Mouse (Mus musculus) urinary bladder, adult 18-20 months (tissue): ENCODE data around the gene Cdc25a.

ENCODE experiments used
- DNase-seq, 2 experiments: peaks; one replicate each; pipeline ENCODE4 v3.0.0; 2022; ENCODE audit warnings: low spot score in 2 of 2, mixed read lengths in 2 of 2

Gene Cdc25a

GRCm38 (mm10) chr9:109874797-109875691 is at the start of gene Cdc25a:
TSS of gene Cdc25a (plus strand) at chr9:109875579.
- DNase-seq: peak; percentile 92 to 97

DNA sequence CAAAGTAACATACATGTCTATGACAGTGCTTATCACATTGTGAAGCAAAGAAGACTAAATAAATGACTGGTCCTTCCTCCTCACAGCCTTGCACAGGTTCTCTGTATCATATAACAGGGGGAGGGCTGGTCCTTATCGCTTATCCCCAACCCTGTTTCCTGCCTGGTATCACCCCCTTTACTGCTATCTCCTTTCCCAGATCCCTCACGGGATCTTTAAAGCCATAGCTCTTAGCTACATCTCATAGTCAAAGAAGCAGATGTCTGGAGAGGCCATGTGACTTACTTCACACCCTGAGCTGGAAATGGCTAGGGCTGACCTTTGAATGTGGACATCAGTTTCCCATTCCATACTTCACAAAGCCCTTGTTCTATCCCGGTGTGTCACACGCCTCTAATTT is 49.6 kb upstream of the Cdc25a start:
- no peak for DNase-seq

DNA sequence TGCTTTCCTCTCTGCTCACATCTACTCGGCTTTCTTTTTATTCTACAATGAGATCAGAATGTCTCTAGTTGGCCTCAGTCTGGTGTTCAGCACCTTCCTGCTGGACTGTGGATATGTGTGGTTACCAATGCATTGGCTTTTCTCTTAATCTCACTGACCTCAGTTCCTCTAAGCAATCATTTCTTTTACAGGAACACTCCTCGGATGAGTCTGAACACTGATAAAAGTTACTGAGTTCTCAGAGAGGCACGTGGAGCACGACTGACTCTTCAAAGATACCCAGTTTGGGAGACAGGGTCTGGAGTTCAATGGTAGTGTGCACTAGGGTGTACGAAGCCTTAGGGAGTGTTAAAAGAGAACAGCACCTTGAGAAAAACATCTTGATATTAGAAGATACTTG is 49.2 kb upstream of the Cdc25a start:
- no peak for DNase-seq

GRCm38 (mm10) chr9:109832391-109833087 is 42.8 kb upstream of the Cdc25a start, which contains the start of gene Nme6:
TSS of gene Nme6 (plus strand) at chr9:109832749.
- peak; percentile 77 to 81 for DNase-seq

GRCm38 (mm10) chr9:109833088-109833412 is 42.3 kb upstream of the Cdc25a start:
- peak in 1 of 2 experiments; percentile 27 for DNase-seq

DNA sequence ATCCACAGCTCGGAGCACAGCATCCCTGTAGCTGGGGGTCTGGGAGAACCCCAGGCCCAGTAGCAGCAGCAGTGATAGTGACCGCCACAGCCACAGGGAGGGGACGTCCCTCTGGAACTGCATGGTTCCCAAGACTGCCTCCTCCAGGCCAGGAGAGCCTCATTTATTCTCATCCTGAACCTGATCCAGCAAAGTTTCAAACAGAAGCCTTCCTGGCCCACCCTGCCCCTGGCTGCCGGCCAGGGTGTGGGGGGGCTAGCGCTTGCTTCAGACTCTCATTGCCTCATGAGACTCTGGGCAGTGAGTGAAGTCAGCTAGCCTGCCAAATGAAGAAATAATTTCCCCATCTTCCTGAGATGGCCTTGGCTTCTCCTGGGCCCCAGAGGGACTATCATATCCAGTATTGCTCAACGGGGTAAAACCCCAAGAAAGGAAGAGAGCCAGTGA is 26.0 kb upstream of the Cdc25a start, which contains the start of gene Camp:
Camp (minus strand) TSS at position 306 of the 447 bp plus-strand sequence.
- DNase-seq: peak in 1 of 2 experiments; percentile 48

DNA sequence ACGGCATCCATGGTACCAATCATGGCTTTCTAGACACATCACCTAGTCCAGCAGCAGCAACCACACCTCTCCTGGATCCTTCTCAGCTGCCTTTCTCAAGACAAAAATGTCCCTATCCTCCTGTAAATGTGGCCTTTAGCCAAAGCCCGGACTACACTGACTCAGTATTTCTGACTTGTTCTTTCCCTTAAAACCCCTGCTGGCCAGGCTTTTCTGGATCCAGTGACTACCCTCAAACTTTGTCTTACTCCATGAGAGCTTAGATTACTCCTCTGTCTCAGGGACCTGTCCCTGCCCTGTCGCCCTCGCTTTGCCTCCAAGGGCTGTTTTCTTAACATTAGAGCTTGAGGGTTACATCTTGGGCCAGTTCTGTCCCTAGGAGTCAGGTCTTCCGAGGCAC is 25.3 kb upstream of the Cdc25a start:
- no peak for DNase-seq

DNA sequence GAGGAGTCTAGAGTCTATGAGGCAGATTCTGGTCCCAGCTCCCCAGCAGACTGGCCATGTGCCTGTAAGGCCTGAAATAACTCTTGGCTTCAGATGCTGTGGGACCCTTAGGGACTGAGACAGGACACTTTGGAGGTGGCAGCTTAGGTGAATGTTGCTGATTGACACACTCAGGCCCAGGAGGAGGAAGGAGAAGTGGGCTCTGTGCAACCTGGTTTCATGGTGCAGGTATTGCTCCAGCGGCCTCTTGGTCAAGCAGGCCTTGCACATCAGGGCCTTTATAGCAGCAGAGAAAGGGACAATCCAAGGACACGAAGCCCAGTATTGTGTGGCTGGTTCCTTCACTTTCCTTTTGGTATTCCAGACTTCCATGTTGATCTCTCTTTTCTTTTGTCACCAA is 21.0 kb upstream of the Cdc25a start:
- no peak for DNase-seq

DNA sequence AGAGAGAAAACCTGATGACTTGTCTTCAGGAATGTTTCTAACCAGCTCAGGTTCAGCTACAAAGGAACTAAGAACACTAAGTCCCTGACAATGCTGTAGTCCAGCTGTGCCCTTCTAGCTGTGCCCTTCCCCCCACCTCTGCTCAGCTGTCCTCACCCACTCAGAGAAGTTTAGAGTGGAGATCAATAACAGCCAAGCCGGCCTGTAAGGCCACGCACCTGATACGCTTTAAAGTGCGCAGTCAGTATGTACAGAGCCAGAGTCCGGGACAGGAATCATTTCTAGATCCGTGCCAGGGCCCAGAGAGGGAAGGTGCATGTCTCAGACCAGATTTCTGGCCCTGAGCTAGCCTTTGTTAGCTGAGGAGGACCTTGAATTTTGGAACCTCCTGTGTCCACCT is 19.4 kb upstream of the Cdc25a start:
- no peak for DNase-seq

GRCm38 (mm10) chr9:109862397-109863044 is 12.9 kb upstream of the Cdc25a start:
- peak; percentile 47 to 77 for DNase-seq

- no peak for DNase-seq
Measured at GRCm38 (mm10) chr9:109863085-109863484, 12.3 kb upstream of the Cdc25a start.

- peak in 1 of 2 experiments; percentile 9 for DNase-seq
Measured at GRCm38 (mm10) chr9:109866218-109866617, 9.2 kb upstream of the Cdc25a start.

DNA sequence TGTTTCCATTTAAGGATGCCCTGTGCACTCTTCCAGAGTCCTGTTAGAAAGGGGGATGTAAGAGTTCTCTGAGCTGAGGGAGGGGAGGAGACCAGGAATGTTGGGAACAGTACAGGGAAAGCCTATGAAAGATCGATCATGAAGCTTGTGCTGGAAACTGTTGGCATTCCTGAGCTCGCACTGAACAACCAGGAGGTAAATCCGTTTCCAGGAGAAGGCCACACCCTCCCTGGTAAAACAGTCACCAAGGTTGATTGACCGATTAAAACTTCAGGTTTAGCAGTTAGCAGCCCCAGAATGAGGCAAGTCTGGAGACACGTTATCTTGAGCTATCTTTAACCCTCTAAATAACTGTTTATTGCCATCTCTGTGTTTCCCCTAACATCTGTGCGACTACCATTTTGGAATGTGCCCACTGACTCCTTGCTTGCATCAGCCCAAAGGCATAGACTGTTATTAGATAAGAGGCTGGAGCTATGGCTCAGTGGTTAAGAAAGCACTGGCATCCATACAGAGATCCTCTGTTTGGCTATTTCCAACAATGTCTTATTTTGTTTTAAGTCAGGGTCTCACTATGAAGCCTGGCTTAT is 4.3 kb upstream of the Cdc25a start:
- no peak for DNase-seq

DNA sequence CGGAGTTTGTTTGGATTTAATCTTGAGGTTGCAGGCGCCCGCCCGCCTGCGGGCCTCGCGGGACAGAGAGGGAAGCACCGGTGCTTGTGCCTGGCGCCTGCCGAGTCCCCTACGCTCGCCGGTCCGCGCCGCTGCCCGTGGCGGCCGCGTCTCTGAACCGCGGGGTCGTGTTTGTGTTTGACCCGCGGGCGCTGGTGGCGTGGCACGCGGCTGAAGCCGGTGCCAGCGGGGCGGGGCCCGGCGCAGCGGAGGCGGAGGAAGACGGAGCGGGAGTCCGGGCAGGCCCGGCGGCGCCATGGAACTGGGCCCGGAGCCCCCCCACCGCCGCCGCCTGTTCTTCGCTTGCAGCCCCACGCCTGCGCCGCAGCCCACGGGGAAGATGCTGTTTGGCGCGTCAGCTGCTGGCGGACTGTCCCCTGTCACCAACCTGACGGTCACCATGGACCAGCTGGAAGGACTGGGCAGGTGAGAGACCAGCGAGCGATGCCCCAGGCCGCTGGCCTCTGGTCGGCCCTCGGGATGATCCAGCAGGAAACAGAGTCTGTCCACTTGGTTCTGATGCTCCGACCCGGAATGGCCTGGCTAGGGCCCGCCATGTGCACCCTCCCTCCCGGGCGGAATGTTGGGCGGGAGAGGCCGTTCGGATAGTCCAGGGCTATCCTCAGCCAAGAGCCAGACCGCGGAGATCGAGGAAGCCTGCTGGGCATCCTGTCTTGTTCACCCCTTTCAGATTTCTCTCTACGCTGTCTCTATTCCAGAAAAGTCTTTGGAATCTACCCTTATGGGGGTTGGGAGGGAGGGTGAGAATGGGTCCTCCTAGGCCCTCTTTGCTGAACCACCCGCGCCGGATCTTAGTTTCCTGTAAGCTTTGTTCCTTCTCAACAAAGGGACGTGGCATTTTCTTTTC is 569 bp downstream of the Cdc25a start:
- peak in 1 of 2 experiments; percentile 43 for DNase-seq

DNA sequence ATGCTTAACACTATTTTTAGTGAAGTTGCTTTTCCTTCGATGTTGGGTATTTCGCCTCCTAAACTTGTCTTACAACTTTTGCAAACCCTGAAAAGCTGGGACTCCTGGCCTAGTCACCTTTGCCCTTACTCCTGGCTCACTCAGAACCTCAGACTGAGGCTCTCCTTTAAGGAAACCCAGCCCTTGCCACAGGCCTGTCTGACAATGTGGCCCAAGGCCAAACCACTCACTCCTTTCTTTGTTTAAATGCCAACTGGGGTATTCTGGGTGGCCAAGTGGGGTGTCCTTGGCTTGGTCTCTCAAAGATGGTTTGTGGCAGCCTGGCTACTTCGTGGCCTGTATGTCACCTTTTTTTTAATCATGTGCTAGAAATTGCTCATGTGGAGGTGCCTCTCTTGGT is 1.4 kb downstream of the Cdc25a start:
- DNase-seq: peak in 1 of 2 experiments; percentile 41

- DNase-seq: no peak
Measured at GRCm38 (mm10) chr9:109877666-109878065, 2.3 kb downstream of the Cdc25a start.

- DNase-seq: no peak
Measured at GRCm38 (mm10) chr9:109879305-109879704, 3.9 kb downstream of the Cdc25a start.

GRCm38 (mm10) chr9:109886259-109886658 is 10.9 kb downstream of the Cdc25a start:
- DNase-seq: no peak

GRCm38 (mm10) chr9:109887321-109887720 is 11.9 kb downstream of the Cdc25a start:
- DNase-seq: no peak

- no peak for DNase-seq
Measured at GRCm38 (mm10) chr9:109891501-109891900, 16.1 kb downstream of the Cdc25a start.
